Mouse (Mus musculus): ENCODE results near the gene Il4i1. TPM values are rescaled to one million over a fixed set of nuclear protein-coding genes. Genes with fewer than 3 reads are reported as not detected.

Il4i1 gene
- polyA plus RNA-seq, 1 experiment from 2014 or later = 1.1 TPM

DNA sequence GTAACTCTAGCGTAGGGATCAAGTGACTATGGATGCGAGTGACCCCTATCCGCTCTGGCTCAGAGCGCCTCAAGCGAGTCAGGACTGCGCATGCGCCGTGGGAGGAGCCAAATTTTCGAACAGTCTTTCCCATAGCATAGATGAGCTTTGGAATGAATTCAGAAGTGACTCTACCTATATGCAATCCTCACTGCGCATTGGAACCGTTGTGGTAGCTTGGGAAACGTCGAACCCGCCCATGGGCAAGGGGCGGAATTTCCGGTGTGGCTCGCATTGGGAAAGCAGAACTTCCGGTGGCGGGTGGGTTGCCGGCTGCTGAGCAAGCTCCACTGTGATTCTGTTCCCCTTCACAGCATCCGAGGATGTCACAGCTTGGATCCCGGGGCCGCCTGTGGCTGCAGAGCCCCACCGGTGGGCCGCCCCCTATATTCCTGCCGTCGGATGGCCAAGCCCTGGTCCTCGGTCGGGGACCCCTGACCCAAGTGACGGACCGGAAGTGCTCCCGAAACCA lies 40.9 kb downstream of the Il4i1 start, which contains the start of gene Pnkp:
TSS of gene Pnkp (plus strand) at position 98 of the 511 bp plus-strand sequence.
- no peaks in the 10 kb centered on the region for H3K9me3 ChIP-seq (replicated peaks)
- H3K4me3 ChIP-seq (replicated peaks) = peak within 1 kb of the TSS; percentile 77
- WGBS (ENCODE audit: insufficient replicate concordance) = under 1% methylated on average over 32 of the region's 32 CpGs
- H3K4me1 ChIP-seq (replicated peaks) = peaks cover 84% of the 10 kb centered on the region
- H3K27me3 ChIP-seq = no peaks in the 10 kb centered on the region
- DNase-seq (peak; percentile 80), ATAC-seq (ENCODE audit: low read depth) (peak; percentile 13)
- H3K9ac ChIP-seq = peak within 1 kb of the TSS; percentile 91
- peak within 1 kb of the TSS; percentile 96 for H3K4me2 ChIP-seq
- H3K27ac ChIP-seq = peak within 1 kb of the TSS; percentile 99
- peaks cover 36% of the 10 kb centered on the region for H3K36me3 ChIP-seq

DNA sequence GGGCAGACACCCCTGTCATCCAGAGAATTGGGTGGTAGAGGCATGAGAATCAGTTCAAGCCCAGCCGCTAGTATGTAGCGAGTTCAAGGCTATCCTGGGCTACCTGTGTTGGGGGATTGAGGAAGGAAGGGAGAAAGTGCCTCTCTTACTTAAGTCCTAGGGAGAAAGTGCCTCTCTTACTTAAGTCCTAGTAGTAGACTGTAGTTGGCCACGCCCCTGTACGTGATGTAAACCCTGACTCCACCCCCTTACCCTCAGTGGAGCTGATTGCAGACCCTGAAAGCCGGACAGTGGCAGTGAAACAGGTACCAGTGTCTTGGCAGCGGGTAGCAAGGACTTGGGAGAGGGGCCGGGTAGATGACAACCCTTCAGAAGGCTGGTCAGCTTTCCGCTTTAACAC lies 41.7 kb downstream of the Il4i1 start:
- Histone ChIP-seq H3K4me2 (peak overlapping the region; percentile 96), H3K36me3 (peaks cover 36% of the 10 kb centered on the region), H3K27ac (peak overlapping the region; percentile 99), H3K4me1 (replicated peaks) (peaks cover 76% of the 10 kb centered on the region), H3K9ac (peak overlapping the region; percentile 91), H3K9me3 (replicated peaks) (no peaks in the 10 kb centered on the region), H3K27me3 (no peaks in the 10 kb centered on the region), H3K4me3 (replicated peaks) (peak overlapping the region; percentile 77)
- no peak for ATAC-seq (ENCODE audit: low read depth)
- peak; percentile 76 for DNase-seq
- WGBS (ENCODE audit: insufficient replicate concordance) = 22% methylated on average over 8 of the region's 8 CpGs

DNA sequence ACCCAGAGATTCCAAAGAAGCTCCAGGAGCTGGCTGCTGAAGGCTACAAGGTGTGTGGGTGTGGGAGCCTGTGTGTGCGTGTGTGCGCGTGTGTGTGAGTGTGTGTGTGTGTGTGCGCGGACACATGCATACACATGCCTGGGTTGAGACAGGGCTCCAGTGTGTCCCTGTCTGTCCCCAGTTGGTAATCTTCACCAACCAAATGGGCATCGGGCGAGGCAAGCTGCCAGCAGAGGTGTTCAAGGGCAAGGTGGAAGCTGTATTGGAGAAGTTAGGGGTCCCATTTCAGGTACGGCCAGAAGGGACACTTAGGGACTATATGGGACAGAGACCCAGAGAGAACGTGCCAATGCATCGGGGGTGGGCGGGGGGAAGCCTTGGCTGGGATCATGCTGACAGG lies 43.7 kb downstream of the Il4i1 start:
- Histone ChIP-seq H3K9me3 (replicated peaks) (no peaks in the 10 kb centered on the region), H3K27me3 (no peaks in the 10 kb centered on the region), H3K27ac (no peak overlapping the region; the same call in 1 of the 2 replicates), H3K36me3 (peaks cover 49% of the 10 kb centered on the region), H3K4me1 (replicated peaks) (peaks cover 63% of the 10 kb centered on the region), H3K9ac (no peak overlapping the region), H3K4me2 (no peak overlapping the region), H3K4me3 (replicated peaks) (no peak overlapping the region)
- whole genome bisulfite sequencing (ENCODE audit: insufficient replicate concordance) = 84% methylated on average over 11 of the region's 11 CpGs
- no peak for ATAC-seq (ENCODE audit: low read depth)
- DNase-seq = no peak

DNA sequence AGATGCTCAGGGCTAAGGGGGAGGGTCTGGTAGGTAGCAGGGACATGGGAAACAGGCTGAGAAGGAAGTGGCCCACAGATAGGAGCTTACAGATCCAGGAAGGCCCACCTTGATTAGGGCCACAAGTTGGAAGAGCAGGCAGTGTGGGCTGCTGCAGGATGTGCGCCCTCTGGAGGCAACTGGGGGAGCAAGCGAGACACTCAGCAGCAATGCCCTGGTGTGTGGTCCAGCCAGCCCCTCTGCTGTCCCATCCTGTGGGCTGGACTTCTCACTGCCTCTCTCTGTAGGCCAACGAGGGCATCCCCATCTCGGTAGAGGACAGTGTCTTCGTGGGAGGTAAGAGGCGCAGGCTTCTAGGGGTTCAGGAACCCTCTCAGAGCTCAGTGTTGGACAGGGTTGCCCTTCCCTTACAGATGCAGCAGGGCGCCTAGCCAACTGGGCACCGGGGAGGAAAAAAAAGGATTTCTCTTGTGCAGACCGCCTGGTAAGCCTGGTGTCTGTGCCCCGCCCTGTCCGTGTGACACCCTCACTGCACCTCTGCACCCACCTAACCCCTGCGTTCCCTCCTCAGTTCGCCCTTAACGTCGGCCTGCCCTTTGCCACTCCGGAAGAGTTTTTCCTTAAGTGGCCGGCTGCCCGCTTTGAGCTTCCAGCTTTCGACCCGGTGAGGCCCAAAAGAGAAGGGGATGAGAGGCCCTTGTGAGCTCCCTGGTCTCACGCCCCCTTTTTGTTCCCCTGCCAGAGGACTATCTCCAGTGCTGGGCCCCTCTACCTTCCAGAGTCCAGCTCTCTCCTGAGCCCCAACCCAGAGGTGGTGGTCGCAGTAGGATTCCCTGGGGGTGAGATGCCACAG lies 44.6 kb downstream of the Il4i1 start:
- Histone ChIP-seq H3K9me3 (replicated peaks) (no peaks in the 10 kb centered on the region), H3K36me3 (peaks cover 57% of the 10 kb centered on the region), H3K4me3 (replicated peaks) (no peak overlapping the region), H3K27me3 (no peaks in the 10 kb centered on the region), H3K27ac (no peak overlapping the region; the same call in 1 of the 2 replicates), H3K4me2 (no peak overlapping the region), H3K4me1 (replicated peaks) (peaks cover 63% of the 10 kb centered on the region), H3K9ac (no peak overlapping the region)
- ATAC-seq (ENCODE audit: low read depth) (no peak; the same call in 1 of the 2 replicates), DNase-seq (peak; percentile 54)
- 57% methylated on average over 22 of the region's 22 CpGs for WGBS (ENCODE audit: insufficient replicate concordance)

DNA sequence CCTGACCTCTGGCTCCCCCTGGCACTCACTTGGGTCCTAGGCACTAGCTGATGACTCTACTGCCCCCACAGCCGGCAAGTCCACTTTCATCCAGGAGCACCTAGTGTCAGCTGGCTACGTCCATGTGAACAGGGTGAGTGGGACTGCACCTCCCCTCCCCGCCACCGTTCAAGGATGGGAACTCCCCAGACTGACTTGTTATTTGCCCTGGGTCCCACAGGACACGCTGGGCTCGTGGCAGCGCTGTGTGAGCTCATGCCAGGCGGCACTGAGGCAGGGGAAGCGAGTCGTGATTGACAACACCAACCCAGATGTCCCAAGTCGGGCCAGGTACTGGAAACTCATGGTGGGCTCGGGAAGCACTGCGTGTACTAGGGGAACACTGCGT lies 45.2 kb downstream of the Il4i1 start:
- Histone ChIP-seq H3K27ac (no peak overlapping the region), H3K4me3 (replicated peaks) (no peak overlapping the region), H3K4me2 (no peak overlapping the region), H3K9me3 (replicated peaks) (no peaks in the 10 kb centered on the region), H3K36me3 (peaks cover 60% of the 10 kb centered on the region), H3K9ac (no peak overlapping the region), H3K27me3 (no peaks in the 10 kb centered on the region), H3K4me1 (replicated peaks) (peaks cover 63% of the 10 kb centered on the region)
- 86% methylated on average over 14 of the region's 14 CpGs for WGBS (ENCODE audit: insufficient replicate concordance)
- DNase-seq (no peak), ATAC-seq (ENCODE audit: low read depth) (no peak)

DNA sequence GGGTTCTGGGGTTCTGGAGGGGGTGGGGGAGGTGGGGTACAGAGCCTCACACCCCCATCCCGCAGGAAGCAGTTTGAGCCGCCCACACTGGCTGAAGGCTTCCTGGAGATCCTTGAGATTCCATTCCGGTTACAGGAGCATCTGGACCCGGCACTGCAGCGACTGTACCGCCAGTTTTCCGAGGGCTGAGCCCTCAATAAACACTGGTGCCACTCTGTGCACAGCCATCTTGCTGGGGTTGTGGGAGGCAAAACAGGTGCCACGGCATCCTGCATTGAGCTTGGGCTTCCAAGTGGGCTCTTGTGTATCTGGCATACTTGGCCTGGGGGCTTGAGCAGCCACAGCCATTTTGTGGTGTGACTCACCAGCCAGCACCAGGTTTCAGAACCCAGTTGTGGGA lies 46.2 kb downstream of the Il4i1 start:
- Histone ChIP-seq H3K4me2 (no peak overlapping the region), H3K9ac (no peak overlapping the region), H3K27me3 (no peaks in the 10 kb centered on the region), H3K4me3 (replicated peaks) (no peak overlapping the region), H3K4me1 (replicated peaks) (peaks cover 68% of the 10 kb centered on the region), H3K36me3 (peaks cover 61% of the 10 kb centered on the region), H3K27ac (no peak overlapping the region), H3K9me3 (replicated peaks) (no peaks in the 10 kb centered on the region)
- no peak for ATAC-seq (ENCODE audit: low read depth)
- WGBS (ENCODE audit: insufficient replicate concordance) = 83% methylated on average over 8 of the region's 8 CpGs
- no peak for DNase-seq

DNA sequence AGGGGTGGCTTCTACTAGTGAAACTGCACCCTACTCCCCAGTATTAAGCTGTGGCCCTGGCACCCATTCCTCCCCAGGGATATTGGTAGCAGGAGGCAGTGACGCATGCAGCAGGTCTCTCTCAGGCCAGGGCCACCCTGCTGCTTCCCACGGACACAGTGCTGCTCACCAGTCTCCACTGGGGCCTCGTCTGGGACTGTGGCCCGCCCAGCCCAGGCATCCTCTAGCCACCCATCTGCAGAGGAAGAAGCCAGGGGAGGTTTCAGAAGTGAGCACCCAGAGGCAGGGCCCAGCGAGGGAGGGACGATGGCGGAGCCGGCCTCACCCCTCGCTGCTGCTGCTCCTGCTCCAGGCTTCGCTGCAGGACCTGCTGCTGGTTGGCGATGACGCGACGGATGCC lies 47.0 kb downstream of the Il4i1 start:
- no peak overlapping the region for H3K9ac ChIP-seq
- H3K4me3 ChIP-seq (replicated peaks) = no peak overlapping the region
- DNase-seq (no peak), ATAC-seq (ENCODE audit: low read depth) (no peak)
- H3K9me3 ChIP-seq (replicated peaks) = no peaks in the 10 kb centered on the region
- H3K4me2 ChIP-seq = no peak overlapping the region
- no peak overlapping the region for H3K27ac ChIP-seq
- H3K27me3 ChIP-seq = no peaks in the 10 kb centered on the region
- 93% methylated on average over 14 of the region's 14 CpGs for WGBS (ENCODE audit: insufficient replicate concordance)
- peaks cover 61% of the 10 kb centered on the region for H3K36me3 ChIP-seq
- H3K4me1 ChIP-seq (replicated peaks) = peaks cover 68% of the 10 kb centered on the region

DNA sequence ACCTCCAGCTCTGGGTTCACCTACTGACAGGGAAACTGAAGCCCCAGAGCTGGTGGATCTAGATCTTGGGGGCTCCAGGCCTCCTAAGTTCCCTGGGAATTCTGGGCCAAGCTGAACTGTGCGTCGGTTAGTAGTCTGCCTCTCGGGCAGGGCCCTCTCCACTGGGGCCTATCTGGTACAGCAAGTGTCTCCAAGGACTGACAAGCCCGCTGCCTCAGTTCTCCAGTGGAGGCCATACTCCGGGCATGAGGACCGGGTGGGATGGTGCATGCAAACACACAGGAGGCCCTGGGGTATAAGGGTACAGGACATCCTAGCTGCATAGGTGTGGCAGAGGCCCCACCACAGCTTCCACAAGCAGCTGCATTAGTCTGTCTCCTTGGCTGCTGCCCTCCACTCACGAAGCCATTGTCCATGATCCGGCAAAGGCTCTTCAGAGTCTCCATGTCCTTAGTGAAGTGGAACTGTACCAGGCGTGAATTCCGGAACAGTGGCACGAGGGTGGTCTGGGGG lies 47.9 kb downstream of the Il4i1 start:
- Histone ChIP-seq H3K4me3 (replicated peaks) (no peak overlapping the region), H3K4me1 (replicated peaks) (peaks cover 68% of the 10 kb centered on the region), H3K27me3 (no peaks in the 10 kb centered on the region), H3K9me3 (replicated peaks) (no peaks in the 10 kb centered on the region), H3K36me3 (peaks cover 61% of the 10 kb centered on the region), H3K27ac (no peak overlapping the region), H3K4me2 (no peak overlapping the region), H3K9ac (no peak overlapping the region)
- 82% methylated on average over 11 of the region's 11 CpGs for WGBS (ENCODE audit: insufficient replicate concordance)
- DNase-seq (no peak), ATAC-seq (ENCODE audit: low read depth) (no peak)

DNA sequence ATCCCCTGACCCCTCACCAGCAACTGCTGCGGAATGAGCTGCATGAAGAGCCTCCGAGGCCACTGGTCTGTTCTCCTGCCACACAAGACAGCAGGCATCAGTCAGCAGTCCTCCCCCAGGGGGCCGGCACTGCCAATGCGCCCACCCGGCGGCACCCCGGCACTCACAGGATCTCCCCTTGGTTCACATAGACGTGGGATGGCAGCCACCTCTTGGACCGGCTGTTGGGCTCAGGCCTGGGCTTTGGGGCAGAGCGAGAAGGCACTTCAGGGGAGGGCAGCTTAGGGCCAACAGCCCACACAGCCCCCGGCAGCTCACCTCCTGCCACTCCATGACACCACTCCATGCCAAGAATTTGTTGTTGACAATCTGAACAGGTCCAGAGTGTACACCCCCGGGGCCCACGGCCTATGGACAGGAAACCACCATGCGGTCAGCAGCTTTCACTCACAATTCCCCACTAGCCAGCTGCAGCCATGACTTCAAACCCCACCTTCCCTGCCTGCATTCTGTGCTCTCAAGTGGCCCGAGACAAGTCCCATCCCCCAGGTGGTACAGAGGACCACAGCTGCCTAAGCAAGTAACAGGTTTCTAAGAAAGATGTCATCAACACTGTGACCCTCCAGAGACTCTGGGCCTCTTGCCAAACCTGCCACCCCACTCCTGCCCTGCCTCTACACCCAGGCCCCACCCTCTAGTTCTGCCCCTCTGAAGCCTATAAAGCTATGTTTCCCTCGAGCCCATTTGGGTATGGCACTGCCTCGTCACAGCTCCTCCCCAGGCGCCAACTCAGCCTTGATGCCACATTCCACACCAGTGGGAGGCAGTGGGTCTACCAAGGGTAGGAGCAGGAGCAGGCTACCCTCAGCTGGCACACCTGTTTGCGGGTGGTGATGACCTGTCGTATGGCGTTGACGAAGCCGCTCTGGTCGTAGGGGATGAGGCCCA lies 48.7 kb downstream of the Il4i1 start:
- H3K36me3 ChIP-seq = peaks cover 53% of the 10 kb centered on the region
- DNase-seq (no peak), ATAC-seq (ENCODE audit: low read depth) (no peak)
- H3K4me3 ChIP-seq (replicated peaks) = no peak overlapping the region
- peaks cover 66% of the 10 kb centered on the region for H3K4me1 ChIP-seq (replicated peaks)
- H3K9ac ChIP-seq = no peak overlapping the region
- H3K27me3 ChIP-seq = no peaks in the 10 kb centered on the region
- H3K27ac ChIP-seq = no peak overlapping the region
- H3K9me3 ChIP-seq (replicated peaks) = no peaks in the 10 kb centered on the region
- 71% methylated on average over 24 of the region's 24 CpGs for WGBS (ENCODE audit: insufficient replicate concordance)
- no peak overlapping the region for H3K4me2 ChIP-seq

DNA sequence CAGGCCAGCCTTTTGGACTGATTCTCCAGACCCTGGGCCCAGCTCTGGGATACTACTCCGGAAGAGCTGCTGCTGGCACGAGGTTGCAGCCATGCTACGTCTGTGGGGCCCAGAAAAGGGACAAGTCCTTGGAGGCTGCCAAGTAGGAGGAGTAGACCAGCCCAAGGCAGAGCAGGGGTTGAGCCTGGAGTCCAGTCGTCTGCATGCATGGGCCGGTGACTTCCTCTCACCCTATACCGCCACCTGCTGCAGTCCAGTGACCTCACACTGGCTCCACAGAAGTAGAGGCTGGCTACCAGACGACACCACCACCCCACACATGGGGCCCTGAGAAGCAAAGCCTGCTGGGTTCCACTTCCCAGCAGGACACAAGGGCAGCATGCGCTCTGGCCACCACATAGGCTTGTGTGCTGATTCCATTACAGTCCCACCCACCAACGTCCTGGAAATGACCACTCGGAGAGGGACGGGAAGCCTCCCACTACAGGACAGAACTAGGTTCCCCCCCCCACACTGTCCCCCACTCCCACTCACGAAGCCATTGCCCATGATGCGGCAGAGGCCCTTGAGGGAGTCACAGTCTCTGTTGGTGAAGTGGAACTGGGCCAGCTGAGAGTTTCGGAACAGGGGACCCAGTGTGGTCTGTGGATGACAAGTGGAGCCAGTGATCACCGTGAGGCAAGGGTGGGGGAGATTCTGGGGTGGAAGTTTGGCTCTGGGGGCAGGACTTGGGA lies 50.3 kb downstream of the Il4i1 start:
- H3K4me2 ChIP-seq = peak overlapping the region; percentile 98
- ATAC-seq (ENCODE audit: low read depth) (no peak), DNase-seq (no peak)
- H3K4me3 ChIP-seq (replicated peaks) = no peak overlapping the region
- no peaks in the 10 kb centered on the region for H3K9me3 ChIP-seq (replicated peaks)
- H3K9ac ChIP-seq = peak overlapping the region; percentile 34; the same call in 1 of the 2 replicates
- H3K27me3 ChIP-seq = no peaks in the 10 kb centered on the region
- peak overlapping the region; percentile 57 for H3K27ac ChIP-seq
- peaks cover 60% of the 10 kb centered on the region for H3K4me1 ChIP-seq (replicated peaks)
- WGBS (ENCODE audit: insufficient replicate concordance) = 57% methylated on average over 15 of the region's 15 CpGs
- H3K36me3 ChIP-seq = peaks cover 46% of the 10 kb centered on the region
